Mouse (Mus musculus) cortical plate, adult 2 months (tissue): ENCODE data around the gene Enpp5.

Experiments
- CTCF ChIP-seq: fragments of 200-500 bp; IDR thresholded peaks from 2 replicates; pipeline ENCODE4 v1.5.1; 2011; ENCODE audit warnings: mild to moderate bottlenecking, control low read depth, low read length; ENCODE audit not compliant: insufficient read depth; ENCODE audit errors: extremely low read depth
- POLR2A ChIP-seq: fragments of 200-500 bp; IDR thresholded peaks from 2 replicates; pipeline ENCODE4 v1.6.1; 2011; ENCODE audit warnings: mild to moderate bottlenecking, low read length, control low read depth; ENCODE audit not compliant: insufficient read depth; ENCODE audit errors: extremely low read depth

- TF ChIP-seq CTCF (no peak), POLR2A (no peak)
Observed at GRCm38 (mm10) chr17:44053427-44053826, 25.2 kb upstream of the Enpp5 start.
